Mouse (Mus musculus) left cerebral cortex, postnatal 25 days (tissue): Measurements from ENCODE around the gene Ndufa5. TPM values are rescaled to one million over a fixed set of nuclear protein-coding genes. Genes with fewer than 3 reads are reported as not detected.

Source experiments
- DNase-seq, 2 experiments: peaks; one replicate each; pipeline ENCODE4 v3.0.0; 2022; ENCODE audit warnings: low spot score in 2 of 2, mixed read lengths in 1 of 2
- intact Hi-C: fragments of 180-260 bp; cut with DNase I; formaldehyde crosslinking; loops from one replicate; pipeline ENCODE4 v1.15.1; 2025
- total RNA-seq, 2 experiments: library from RNA; stranded (reverse); gene quantifications; 2 replicates each; pipeline ENCODE4 v1.2.3; 2021

Gene Ndufa5
- 100 to 1,000 TPM; 271 to 274 TPM for total RNA-seq

DNA sequence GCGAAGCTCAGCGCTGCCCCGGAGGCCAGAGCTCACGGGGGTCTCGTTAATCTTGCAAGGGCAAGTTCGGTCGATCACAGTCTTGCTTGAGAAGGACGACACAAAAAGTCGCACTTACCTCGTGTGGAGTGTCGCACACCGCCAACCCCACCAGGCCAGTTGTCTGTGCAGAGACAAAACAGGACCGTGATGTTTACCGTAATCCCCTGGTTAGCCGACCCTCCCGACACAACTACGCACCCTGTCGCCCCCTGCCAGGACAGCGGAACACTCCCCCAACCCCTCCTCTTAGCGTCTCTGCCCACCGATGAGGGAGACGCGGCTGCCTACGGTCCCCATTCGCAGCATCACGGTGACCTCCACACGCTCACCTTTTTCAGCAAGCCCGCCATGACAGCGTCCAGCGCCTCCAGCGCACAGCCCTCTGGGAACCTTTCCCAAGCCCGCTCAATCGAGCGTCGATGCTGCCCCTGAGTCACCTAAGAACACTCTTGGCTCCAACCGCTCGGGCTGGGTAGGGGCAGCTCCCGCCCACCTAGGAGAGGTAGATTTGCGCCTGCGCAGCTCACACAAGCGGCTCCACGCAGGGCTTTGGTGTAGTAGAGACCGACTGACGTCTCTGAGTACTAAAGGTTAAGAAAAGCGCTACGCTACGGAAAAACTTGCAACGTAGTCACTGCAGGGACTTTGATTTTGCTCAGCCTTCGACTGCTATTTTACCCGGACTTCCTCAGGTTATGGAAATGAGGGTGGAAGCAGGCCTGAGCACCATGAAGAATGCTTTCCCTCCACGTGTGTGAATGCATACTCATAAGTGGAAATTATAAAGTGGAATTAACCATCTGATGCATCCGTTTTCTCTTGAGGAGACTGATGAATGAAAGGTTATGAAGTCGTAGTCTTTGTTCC, at the start of gene Ndufa5:
Gene Ndufa5 (minus strand): TSS at position 859 of the 909 bp plus-strand sequence.
- intact Hi-C loops, result loop anchor here (1.0 kb wide), 1 partner anchor 138 kb away; the partner anchor contains the start of gene Wasl
- DNase-seq, result peak; percentile 86 to 96

DNA sequence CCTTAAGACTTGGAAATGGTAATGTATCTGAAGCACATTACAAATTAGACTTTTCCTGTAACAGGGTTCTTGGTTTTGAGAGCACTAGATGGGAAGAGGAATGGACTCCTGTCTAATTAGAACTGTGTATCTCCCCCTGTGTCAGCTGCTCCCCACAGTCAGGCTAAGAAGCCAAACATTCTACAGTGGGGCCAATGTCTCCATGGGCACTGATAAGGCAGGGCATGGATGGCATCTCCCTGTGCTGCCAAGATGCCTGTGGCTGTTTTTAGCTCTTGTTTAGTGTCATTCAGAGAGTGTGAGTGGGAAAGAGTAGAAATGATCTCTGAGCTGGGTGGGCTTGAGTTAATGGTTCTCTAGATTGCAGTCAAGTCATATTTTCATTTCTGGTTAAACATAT, 45.5 kb upstream of the Ndufa5 start:
- intact Hi-C loops, result no loop called here
- no peak for DNase-seq

- intact Hi-C loops, result no loop called here
- no peak for DNase-seq
These were observed 44.6 kb upstream of the Ndufa5 start for GRCm38 (mm10) chr6:24572431-24572830.

- intact Hi-C loops, result no loop called here
- DNase-seq, result no peak
These were observed 43.3 kb upstream of the Ndufa5 start for GRCm38 (mm10) chr6:24571126-24571525.

GRCm38 (mm10) chr6:24570278-24570677, 42.5 kb upstream of the Ndufa5 start:
- DNase-seq, result no peak
- intact Hi-C loops, result no loop called here

DNA sequence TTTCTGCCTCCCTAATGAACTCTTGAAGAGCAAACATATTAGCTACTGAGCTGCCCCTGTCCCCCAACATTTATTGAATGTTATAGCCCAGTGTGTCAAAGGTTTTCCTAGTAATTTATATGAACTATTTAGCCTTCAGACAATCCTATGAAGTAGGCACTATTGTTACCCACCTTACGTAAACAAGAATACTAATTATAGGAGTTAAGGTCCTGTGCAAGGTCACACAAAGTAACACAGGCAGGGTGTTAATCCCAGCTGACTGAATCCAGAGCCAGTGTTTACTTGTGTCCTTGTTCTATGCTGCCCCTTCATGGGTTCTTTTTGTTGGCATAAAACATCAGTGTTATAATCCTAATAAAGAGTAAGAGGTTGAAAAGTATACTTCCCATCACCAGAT, 41.9 kb upstream of the Ndufa5 start:
- intact Hi-C loops, result loop anchor here (5.0 kb wide), 1 partner anchor 38 kb away; no protein-coding TSS in a partner anchor
- DNase-seq, result no peak

- no peak for DNase-seq
- intact Hi-C loops, result loop anchor here (5.0 kb wide), 1 partner anchor 38 kb away; no protein-coding TSS in a partner anchor
These were observed 41.1 kb upstream of the Ndufa5 start for GRCm38 (mm10) chr6:24568963-24569362.

DNA sequence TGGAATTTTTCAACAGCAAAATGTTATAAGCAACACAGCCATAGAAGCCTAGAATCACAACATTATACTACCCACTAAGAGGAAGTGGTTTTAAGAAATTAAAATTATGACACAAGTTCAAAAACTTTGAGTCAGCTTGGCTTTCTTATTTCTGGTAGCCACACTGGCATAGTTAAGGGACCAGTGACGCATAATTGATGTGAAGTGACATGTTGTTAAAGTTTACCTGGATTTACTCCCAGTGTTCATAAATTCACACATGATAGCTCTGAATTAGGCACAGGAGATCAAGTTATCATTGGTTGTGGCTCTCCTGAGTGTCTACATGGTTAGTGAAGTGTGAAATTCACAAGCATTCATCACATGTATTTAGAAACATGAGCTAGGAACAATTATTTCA, 37.1 kb upstream of the Ndufa5 start:
- intact Hi-C loops, result loop anchor here (5.0 kb wide), 1 partner anchor 42 kb away; no protein-coding TSS in a partner anchor
- no peak for DNase-seq

GRCm38 (mm10) chr6:24564081-24564480, 36.3 kb upstream of the Ndufa5 start:
- intact Hi-C loops, result no loop called here
- DNase-seq, result peak in 1 of 2 experiments; percentile 39

- DNase-seq, result no peak
- intact Hi-C loops, result no loop called here
These were observed 27.7 kb upstream of the Ndufa5 start for GRCm38 (mm10) chr6:24555488-24555887.

- no peak for DNase-seq
- intact Hi-C loops, result no loop called here
These were observed 26.7 kb upstream of the Ndufa5 start for GRCm38 (mm10) chr6:24554427-24555086.

GRCm38 (mm10) chr6:24552046-24552445, 24.2 kb upstream of the Ndufa5 start:
- intact Hi-C loops, result no loop called here
- DNase-seq, result no peak

DNA sequence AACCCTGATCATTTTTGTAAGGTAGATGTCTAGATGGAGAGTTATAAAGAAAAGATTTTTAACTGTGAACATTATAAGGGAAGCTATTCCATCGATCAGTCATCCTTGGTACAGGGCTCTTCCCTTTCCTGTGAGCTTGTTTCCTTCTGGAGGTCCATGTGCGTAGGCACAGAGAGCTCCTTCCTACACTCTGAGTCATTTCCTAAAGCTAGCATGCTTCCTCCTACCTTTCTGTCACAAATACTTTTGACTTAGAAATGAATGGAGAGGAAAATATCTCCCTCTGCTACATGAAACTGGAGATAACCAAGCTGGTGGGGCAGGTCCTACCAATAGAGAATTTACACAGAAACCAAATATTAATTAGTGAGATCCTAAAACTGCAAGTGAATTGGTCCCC, 22.0 kb upstream of the Ndufa5 start:
- intact Hi-C loops, result no loop called here
- peak in 1 of 2 experiments; percentile 79 for DNase-seq

DNA sequence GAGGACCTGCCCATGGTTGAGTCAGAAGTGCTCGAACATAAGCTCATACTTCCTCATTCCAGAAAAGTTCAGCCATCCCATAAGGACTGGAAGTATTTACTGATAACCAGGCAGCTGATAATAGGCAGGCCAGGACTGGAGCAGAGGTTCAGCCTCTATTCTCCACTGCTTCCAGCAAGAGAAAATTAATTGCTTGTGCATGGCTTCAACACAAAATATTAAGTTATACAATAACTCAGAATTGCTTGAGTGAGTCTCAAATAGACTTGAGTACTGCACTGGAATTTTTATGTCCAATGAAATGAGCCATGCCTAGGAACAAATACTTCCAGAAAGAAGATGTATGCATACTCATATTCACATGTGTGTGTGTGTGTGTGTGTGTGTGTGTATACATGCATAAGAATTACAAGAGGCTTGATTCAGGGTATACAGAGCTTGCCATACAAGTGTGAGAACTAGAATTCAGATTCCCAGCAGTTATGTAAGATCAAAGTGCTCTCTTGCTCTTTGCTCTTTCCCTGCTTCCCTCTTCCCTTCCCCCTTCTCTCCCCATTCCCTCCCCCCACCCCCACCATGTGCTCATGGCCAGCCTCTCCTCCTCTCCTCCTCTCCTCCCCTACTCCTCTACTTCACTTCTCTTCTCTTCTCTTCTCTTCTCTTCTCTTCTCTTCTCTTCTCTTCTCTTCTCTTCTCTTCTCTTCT, 19.1 kb upstream of the Ndufa5 start:
- intact Hi-C loops, result no loop called here
- no peak for DNase-seq

GRCm38 (mm10) chr6:24543119-24543591, 15.3 kb upstream of the Ndufa5 start:
- intact Hi-C loops, result no loop called here
- DNase-seq, result no peak

DNA sequence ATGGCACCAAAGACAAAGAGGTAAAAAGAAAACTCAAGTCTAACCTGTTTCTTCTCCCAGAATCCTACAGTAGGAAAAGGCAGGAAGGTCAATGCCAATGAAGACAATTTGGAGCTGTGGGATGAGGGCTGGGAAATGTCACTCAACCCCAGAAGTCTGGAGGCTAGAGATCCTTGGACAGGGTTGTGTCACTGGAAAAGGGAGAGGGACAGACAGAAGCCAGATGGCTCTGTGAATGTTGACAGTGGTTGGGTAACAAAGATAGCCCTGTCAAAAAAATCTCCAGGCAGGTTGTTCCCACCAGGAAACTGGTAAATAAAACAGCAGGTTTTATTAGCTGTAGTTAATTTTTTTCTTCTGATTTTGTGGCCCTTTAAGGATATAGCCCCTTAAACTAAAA, 14.6 kb upstream of the Ndufa5 start:
- DNase-seq, result no peak
- intact Hi-C loops, result no loop called here

GRCm38 (mm10) chr6:24540106-24540505, 12.3 kb upstream of the Ndufa5 start:
- intact Hi-C loops, result no loop called here
- DNase-seq, result peak in 1 of 2 experiments; percentile 53

DNA sequence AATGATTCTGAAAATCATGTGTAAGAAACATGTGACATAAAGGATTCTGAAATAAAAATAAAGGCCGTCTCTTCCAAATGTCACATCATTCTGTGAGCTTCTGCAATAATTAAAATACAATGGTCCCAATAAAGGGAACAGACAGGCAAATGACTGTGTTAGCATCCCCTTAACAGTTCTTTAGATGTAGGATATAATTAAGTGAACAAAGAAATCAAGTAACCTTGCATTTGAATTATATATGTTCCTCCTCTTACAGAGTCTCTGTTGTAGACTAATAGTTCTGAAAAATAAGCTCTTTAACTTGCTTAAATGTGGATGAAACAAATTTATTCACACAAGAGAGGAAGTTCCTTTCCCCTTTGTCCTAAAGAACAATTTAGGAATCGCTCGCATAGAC, 10.6 kb upstream of the Ndufa5 start:
- intact Hi-C loops, result loop anchor here (10.0 kb wide), 1 partner anchor 1226 kb away; no protein-coding TSS in a partner anchor
- DNase-seq, result no peak

- DNase-seq, result no peak
- intact Hi-C loops, result loop anchor here (5.0 to 10.0 kb wide), 3 partner anchors 79 to 1232 kb away; no protein-coding TSS in a partner anchor
These were observed 5.0 kb upstream of the Ndufa5 start for GRCm38 (mm10) chr6:24532804-24533203.
